Mouse (Mus musculus) brain, embryonic 14.5 days (tissue): ENCODE data around the gene Sco1.

Source experiments
- CTCF ChIP-seq: fragments of 200-500 bp; IDR thresholded peaks from 2 replicates; pipeline ENCODE4 v1.5.1; 2012; ENCODE audit warnings: inconsistent platforms, mild to moderate bottlenecking, moderate library complexity, borderline replicate concordance; ENCODE audit not compliant: insufficient read depth, insufficient read length; ENCODE audit errors: extremely low read depth
- POLR2A ChIP-seq: fragments of 200-500 bp; IDR thresholded peaks from 2 replicates; pipeline ENCODE4 v1.6.1; 2012; ENCODE audit warnings: mild to moderate bottlenecking, inconsistent platforms, borderline replicate concordance; ENCODE audit not compliant: poor library complexity, insufficient read depth, insufficient read length, severe bottlenecking; ENCODE audit errors: extremely low read depth

GRCm38 (mm10) chr11:67044959-67045358, 7.5 kb upstream of the Sco1 start:
- TF ChIP-seq CTCF, result no peak
- no peak for TF ChIP-seq POLR2A
